Mouse (Mus musculus) MEL (cell line): ENCODE results near the gene Trp73. TPM values are rescaled to one million over a fixed set of nuclear protein-coding genes. Genes with fewer than 3 reads are reported as not detected.

Source experiments
- DNase-seq: peaks from one replicate; pipeline ENCODE4 v3.0.0; 2011; ENCODE audit warnings: low read depth, low spot score
- H3K27ac ChIP-seq: 2 replicates; pipeline ENCODE4 v1.5.1; 2012; ENCODE audit warnings: low read depth, mild to moderate bottlenecking, control low read depth, low read length, moderate library complexity; ENCODE audit not compliant: control insufficient read depth
- H3K27me3 ChIP-seq, 2 experiments: fragments of 150-350 bp in 1 of 2; sonication (generic) in 1 of 2; 2 replicates each; pipeline ENCODE4 v1.6.1; 2012; ENCODE audit warnings: low read length in 2 of 2, mild to moderate bottlenecking in 2 of 2, improper control_type of control experiment in 1 of 2, moderate library complexity in 1 of 2; ENCODE audit not compliant: insufficient read depth in 2 of 2, control insufficient read depth in 1 of 2
- H3K36me3 ChIP-seq, 2 experiments: 2 replicates each; pipeline ENCODE4 v1.6.1; 2012 to 2014; ENCODE audit warnings: low read length in 2 of 2, improper control_type of control experiment in 1 of 2, inconsistent platforms in 1 of 2, mild to moderate bottlenecking in 1 of 2; ENCODE audit not compliant: insufficient read depth in 2 of 2, control insufficient read depth in 1 of 2
- H3K4me1 ChIP-seq, 2 experiments: fragments of 150-350 bp in 1 of 2; sonication (generic) in 1 of 2; 2 replicates each; pipeline ENCODE4 v1.6.1; 2012; ENCODE audit warnings: low read length in 2 of 2, improper control_type of control experiment in 1 of 2, mild to moderate bottlenecking in 1 of 2; ENCODE audit not compliant: insufficient read depth in 2 of 2, control insufficient read depth in 1 of 2
- H3K4me3 ChIP-seq, 2 experiments: fragments of 150-350 bp in 1 of 2; sonication (generic) in 1 of 2; 2 replicates each; pipeline ENCODE4 v1.5.1; 2012; ENCODE audit warnings: low read depth in 2 of 2, low read length in 2 of 2, mild to moderate bottlenecking in 2 of 2, moderate library complexity in 2 of 2, control low read depth in 1 of 2, improper control_type of control experiment in 1 of 2; ENCODE audit not compliant: control insufficient read depth in 1 of 2, insufficient read depth in 1 of 2
- H3K79me2 ChIP-seq: 2 replicates; pipeline ENCODE4 v1.6.1; 2012; ENCODE audit warnings: mild to moderate bottlenecking, low read length, moderate library complexity; ENCODE audit not compliant: control insufficient read depth, poor library complexity, insufficient read depth
- H3K9ac ChIP-seq: 2 replicates; pipeline ENCODE4 v1.6.1; 2012; ENCODE audit warnings: low read depth, mild to moderate bottlenecking, control low read depth, low read length, moderate library complexity; ENCODE audit not compliant: control insufficient read depth, poor library complexity, severe bottlenecking
- H3K9me3 ChIP-seq: fragments of 150-350 bp; sonication (generic); replicated peaks from 2 replicates; pipeline ENCODE4 v1.6.1; 2012; ENCODE audit warnings: mild to moderate bottlenecking, low read length, improper control_type of control experiment, moderate library complexity; ENCODE audit not compliant: insufficient read depth
- CHD2 ChIP-seq: IDR thresholded peaks from 2 replicates; pipeline ENCODE4 v1.6.1; 2011; ENCODE audit warnings: low read length, improper control_type of control experiment
- CTCF ChIP-seq, 3 experiments: IDR thresholded peaks in 2 of 3; conservative IDR thresholded peaks in 1 of 3; 2 replicates each; pipeline ENCODE4 v1.5.1; 2011 to 2012; ENCODE audit warnings: low read length in 3 of 3, low read depth in 2 of 3, mild to moderate bottlenecking in 2 of 3, improper control_type of control experiment in 1 of 3, inconsistent platforms in 1 of 3, mixed read lengths in 1 of 3, moderate library complexity in 1 of 3; ENCODE audit not compliant: control insufficient read depth in 1 of 3, insufficient read depth in 1 of 3, poor library complexity in 1 of 3, severe bottlenecking in 1 of 3
- E2F4 ChIP-seq: IDR thresholded peaks from 2 replicates; pipeline ENCODE4 v1.6.1; 2011; ENCODE audit warnings: low read depth, low read length, improper control_type of control experiment, borderline replicate concordance
- EP300 ChIP-seq, 2 experiments: IDR thresholded peaks; 2 replicates each; pipeline ENCODE4 v1.6.1; 2011; ENCODE audit warnings: improper control_type of control experiment in 2 of 2, low read length in 2 of 2, low read depth in 1 of 2, mild to moderate bottlenecking in 1 of 2
- ETS1 ChIP-seq: IDR thresholded peaks from 2 replicates; pipeline ENCODE4 v1.6.1; 2012; ENCODE audit warnings: low read depth, mild to moderate bottlenecking, inconsistent platforms, low read length, improper control_type of control experiment, moderate library complexity
- GATA1 ChIP-seq: IDR thresholded peaks from 2 replicates; pipeline ENCODE4 v1.6.1; 2011; ENCODE audit warnings: low read depth, low read length, improper control_type of control experiment
- JUND ChIP-seq: IDR thresholded peaks from 2 replicates; pipeline ENCODE4 v1.6.1; 2011; ENCODE audit warnings: low read depth, mild to moderate bottlenecking, improper control_type of control experiment, low read length
- MAFK ChIP-seq: IDR thresholded peaks from 2 replicates; pipeline ENCODE4 v1.6.1; 2011; ENCODE audit warnings: low read depth, mild to moderate bottlenecking, low read length, improper control_type of control experiment, borderline replicate concordance
- MAX ChIP-seq: IDR thresholded peaks from 2 replicates; pipeline ENCODE4 v1.6.1; 2011; ENCODE audit warnings: low read length, improper control_type of control experiment
- MAZ ChIP-seq: IDR thresholded peaks from 2 replicates; pipeline ENCODE4 v1.6.1; 2012; ENCODE audit warnings: low read depth, mild to moderate bottlenecking, inconsistent platforms, low read length, improper control_type of control experiment
- MYC ChIP-seq: IDR thresholded peaks from 2 replicates; pipeline ENCODE4 v1.6.1; 2011; ENCODE audit warnings: low read depth, mild to moderate bottlenecking, low read length, improper control_type of control experiment, moderate library complexity
- NELFE ChIP-seq: IDR thresholded peaks from 2 replicates; pipeline ENCODE4 v1.6.1; 2011; ENCODE audit warnings: low read depth, low read length, improper control_type of control experiment
- NRF1 ChIP-seq: IDR thresholded peaks from 2 replicates; pipeline ENCODE4 v1.6.1; 2014; ENCODE audit warnings: low read depth, mild to moderate bottlenecking, inconsistent platforms, low read length, improper control_type of control experiment, moderate library complexity; ENCODE audit not compliant: poor library complexity, insufficient read depth, severe bottlenecking
- POLR2A ChIP-seq, 2 experiments: IDR thresholded peaks; 2 replicates each; pipeline ENCODE4 v1.6.1; 2011 to 2012; ENCODE audit warnings: low read length in 2 of 2, mild to moderate bottlenecking in 2 of 2, control low read depth in 1 of 2, improper control_type of control experiment in 1 of 2, low read depth in 1 of 2, moderate library complexity in 1 of 2; ENCODE audit not compliant: control insufficient read depth in 1 of 2, insufficient read depth in 1 of 2, poor library complexity in 1 of 2
- POLR2AphosphoS2 ChIP-seq: IDR thresholded peaks from 2 replicates; pipeline ENCODE4 v1.6.1; 2011; ENCODE audit warnings: low read length, improper control_type of control experiment
- RAD21 ChIP-seq: IDR thresholded peaks from 2 replicates; pipeline ENCODE4 v1.6.1; 2011; ENCODE audit warnings: mild to moderate bottlenecking, low read depth, low read length, improper control_type of control experiment
- SIN3A ChIP-seq: IDR thresholded peaks from 2 replicates; pipeline ENCODE4 v1.6.1; 2012; ENCODE audit warnings: low read length, improper control_type of control experiment, inconsistent platforms
- TAL1 ChIP-seq: IDR thresholded peaks from 2 replicates; pipeline ENCODE4 v1.6.1; 2012; ENCODE audit warnings: mild to moderate bottlenecking, inconsistent platforms, low read length, moderate library complexity, mixed read lengths
- ZC3H11A ChIP-seq: IDR thresholded peaks from 2 replicates; pipeline ENCODE4 v1.6.1; 2012; ENCODE audit warnings: low read depth, mild to moderate bottlenecking, inconsistent platforms, low read length, improper control_type of control experiment
- ZMIZ1 ChIP-seq: IDR thresholded peaks from 2 replicates; pipeline ENCODE4 v1.6.1; 2012; ENCODE audit warnings: low read depth, mild to moderate bottlenecking, inconsistent platforms, low read length, improper control_type of control experiment, moderate library complexity
- ZNF384 ChIP-seq: IDR thresholded peaks from 2 replicates; pipeline ENCODE4 v1.6.1; 2012; ENCODE audit warnings: low read depth, mild to moderate bottlenecking, inconsistent platforms, low read length, improper control_type of control experiment
- polyA plus RNA-seq, 2 experiments: library from polyadenylated mRNA; stranded (reverse) in 1 of 2; unstranded in 1 of 2; fragments of >175 nt in 1 of 2; fragments of >200 nt in 1 of 2; gene quantifications; 2 replicates each; pipeline versions ENCODE4 v1.2.1 to v1.2.4; 2012; ENCODE audit warnings: low replicate concordance in 2 of 2, low read depth in 1 of 2; ENCODE audit not compliant: insufficient read length in 2 of 2, insufficient read depth in 1 of 2, missing spikeins in 1 of 2
- total RNA-seq: library from RNA; depleted of rRNA; stranded (reverse); fragments of 300-350 nt; gene quantifications from 2 replicates; pipeline ENCODE4 v1.2.3, GENCODE M21; 2012

Gene Trp73
- total and polyA plus RNA-seq, 3 experiments, result 0.03 to 0.04 TPM; not detected in 1

- no peak overlapping the region for H3K4me3 ChIP-seq
- no peaks in the 10 kb centered on the region for H3K9me3 ChIP-seq
- no peak overlapping the region for H3K9ac ChIP-seq
- H3K27me3 ChIP-seq, result no peaks in the 10 kb centered on the region
- no peaks in the 10 kb centered on the region for H3K36me3 ChIP-seq
- DNase-seq, result no peak
- TF ChIP-seq ETS1 (no peak), CHD2 (no peak), POLR2A (IDR thresholded peaks at IDR 0.05; ENCODE audit: control insufficient read depth in 1 of 2, insufficient read depth in 1 of 2, low read depth in 1 of 2, low read length in 2 of 2, poor library complexity in 1 of 2) (no peak), TAL1 (no peak), EP300 (IDR thresholded peaks at IDR 0.05; ENCODE audit: low read depth in 1 of 2, low read length in 2 of 2) (no peak), MYC (no peak), E2F4 (no peak), ZC3H11A (no peak)
- TF ChIP-seq, all 39 proteins: peak for 0
- H3K4me1 ChIP-seq, result no peaks in the 10 kb centered on the region
- H3K27ac ChIP-seq, result no peak overlapping the region
- H3K79me2 ChIP-seq, result no peaks in the 10 kb centered on the region
Measured at GRCm38 (mm10) chr4:154125202-154125601, 14.8 kb downstream of the Trp73 start.

GRCm38 (mm10) chr4:154123553-154123952, 16.5 kb downstream of the Trp73 start:
- TF ChIP-seq CHD2 (no peak), MAZ (no peak), NRF1 (no peak), E2F4 (no peak), RAD21 (no peak), JUND (no peak), MAFK (no peak), NELFE (no peak), ZMIZ1 (no peak), EP300 (IDR thresholded peaks at IDR 0.05; ENCODE audit: low read depth in 1 of 2, low read length in 2 of 2) (no peak), SIN3A (no peak), POLR2AphosphoS2 (no peak), ZNF384 (no peak), MYC (no peak), TAL1 (no peak), GATA1 (no peak), MAX (no peak), ETS1 (no peak), CTCF (IDR thresholded peaks at IDR 0.05 in 2 of 3, conservative IDR thresholded peaks at IDR 0.05 in 1 of 3; ENCODE audit: control insufficient read depth in 1 of 3, insufficient read depth in 1 of 3, low read depth in 2 of 3, low read length in 3 of 3, poor library complexity in 1 of 3, severe bottlenecking in 1 of 3) (no peak)
- TF ChIP-seq, all 39 proteins: peak for 0
- Histone ChIP-seq H3K79me2 (no peaks in the 10 kb centered on the region), H3K4me3 (no peak overlapping the region), H3K27ac (no peak overlapping the region), H3K4me1 (no peaks in the 10 kb centered on the region), H3K36me3 (no peaks in the 10 kb centered on the region), H3K9ac (no peak overlapping the region), H3K9me3 (no peaks in the 10 kb centered on the region), H3K27me3 (no peaks in the 10 kb centered on the region)
- no peak for DNase-seq
